Mouse (Mus musculus) bone marrow macrophage, adult 2 months (primary cell): Measurements from ENCODE around the gene Mphosph8. TPM values are rescaled to one million over a fixed set of nuclear protein-coding genes. Genes with fewer than 3 reads are reported as not detected.

ENCODE experiments used
- H3K27ac ChIP-seq: 2 replicates; pipeline ENCODE4 v1.5.1; 2012; ENCODE audit warnings: low read depth, low read length; ENCODE audit not compliant: insufficient read depth
- H3K4me1 ChIP-seq: 2 replicates; pipeline ENCODE4 v1.6.1; 2012; ENCODE audit warnings: low read length; ENCODE audit not compliant: control insufficient read depth, insufficient read depth
- H3K4me3 ChIP-seq: 2 replicates; pipeline ENCODE4 v1.5.1; 2012; ENCODE audit warnings: mild to moderate bottlenecking, low read length, moderate library complexity; ENCODE audit not compliant: insufficient read depth
- CTCF ChIP-seq: IDR thresholded peaks from 2 replicates; pipeline ENCODE4 v1.5.1; 2012; ENCODE audit warnings: low read depth, mild to moderate bottlenecking, low read length, moderate library complexity
- POLR2A ChIP-seq: IDR thresholded peaks from 2 replicates; pipeline ENCODE4 v1.6.1; 2012; ENCODE audit warnings: mild to moderate bottlenecking, low read depth, low read length, borderline replicate concordance
- polyA plus RNA-seq: library from polyadenylated mRNA; stranded (reverse); fragments of >200 nt; gene quantifications from 2 replicates; pipeline ENCODE4 v1.2.4, GENCODE M21; 2012; ENCODE audit not compliant: missing spikeins, insufficient read depth, insufficient read length

The Mphosph8 gene
- 20.7 and 22.0 TPM in 2 replicates for polyA plus RNA-seq

- peak within 1 kb of the TSS; percentile 59 for H3K27ac ChIP-seq
Observed at GRCm38 (mm10) chr14:56667969-56668802, at the start of gene Mphosph8. Mphosph8 (plus strand) TSS chr14:56668248.

GRCm38 (mm10) chr14:56620425-56620824 is 47.6 kb upstream of the Mphosph8 start:
- no peak overlapping the region for H3K4me3 ChIP-seq
- H3K4me1 ChIP-seq = no peaks in the 10 kb centered on the region
- H3K27ac ChIP-seq = no peak overlapping the region
- TF ChIP-seq POLR2A (no peak), CTCF (no peak)

More at GRCm38 (mm10) chr14:56667969-56668802, at the start of gene Mphosph8:
- H3K4me3 ChIP-seq = peak within 1 kb of the TSS; percentile 92
- no peak for TF ChIP-seq CTCF
- peak; percentile 22; the same call in 1 of the 2 replicates for TF ChIP-seq POLR2A
- peaks cover 14% of the 10 kb centered on the region for H3K4me1 ChIP-seq

GRCm38 (mm10) chr14:56626202-56626601 is 41.8 kb upstream of the Mphosph8 start:
- Histone ChIP-seq H3K4me3 (no peak overlapping the region), H3K27ac (no peak overlapping the region), H3K4me1 (no peaks in the 10 kb centered on the region)
- TF ChIP-seq POLR2A (no peak), CTCF (no peak)

DNA sequence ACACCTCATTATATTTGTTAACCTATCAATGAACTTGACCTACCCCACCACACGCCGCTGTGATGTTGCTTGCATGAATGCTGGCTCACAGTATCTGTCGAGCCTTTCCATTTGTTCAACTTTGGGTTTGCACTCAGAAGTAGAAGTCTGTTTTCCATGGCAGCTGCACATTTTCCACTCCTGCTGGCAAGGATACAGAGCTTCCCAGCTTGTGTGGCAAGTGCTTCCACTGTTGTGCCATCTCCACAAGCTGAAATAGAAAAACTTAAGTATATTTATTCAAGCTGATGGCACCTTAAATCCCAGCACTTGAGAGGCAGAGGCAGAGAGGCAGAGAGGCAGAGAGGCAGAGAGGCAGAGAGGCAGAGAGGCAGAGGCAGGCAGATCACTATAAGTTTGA is 39.7 kb upstream of the Mphosph8 start:
- TF ChIP-seq POLR2A = no peak
- no peak for TF ChIP-seq CTCF
- Histone ChIP-seq H3K4me1 (no peaks in the 10 kb centered on the region), H3K27ac (no peak overlapping the region), H3K4me3 (no peak overlapping the region)

DNA sequence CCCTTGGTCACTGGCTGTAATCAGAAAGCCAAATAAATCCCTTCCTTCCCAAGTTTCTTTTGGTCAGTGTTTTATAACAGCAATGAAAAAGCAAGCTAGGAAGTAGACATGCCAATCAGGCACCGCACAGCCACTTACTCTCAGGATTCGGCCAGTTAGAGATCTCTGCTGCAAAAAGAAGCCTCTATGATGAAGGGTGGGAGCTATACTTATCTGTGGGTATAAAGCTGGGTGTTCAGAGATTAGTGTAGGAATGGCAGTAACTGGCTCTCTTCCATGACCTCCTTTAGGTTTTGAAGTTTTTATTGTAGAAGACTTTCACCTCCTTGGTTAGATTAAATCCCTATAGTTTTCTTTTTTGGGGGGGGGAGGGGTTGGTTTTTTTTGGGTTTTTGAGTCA is 36.9 kb upstream of the Mphosph8 start:
- TF ChIP-seq CTCF (no peak), POLR2A (no peak)
- H3K4me1 ChIP-seq = no peaks in the 10 kb centered on the region
- no peak overlapping the region for H3K4me3 ChIP-seq
- no peak overlapping the region for H3K27ac ChIP-seq

DNA sequence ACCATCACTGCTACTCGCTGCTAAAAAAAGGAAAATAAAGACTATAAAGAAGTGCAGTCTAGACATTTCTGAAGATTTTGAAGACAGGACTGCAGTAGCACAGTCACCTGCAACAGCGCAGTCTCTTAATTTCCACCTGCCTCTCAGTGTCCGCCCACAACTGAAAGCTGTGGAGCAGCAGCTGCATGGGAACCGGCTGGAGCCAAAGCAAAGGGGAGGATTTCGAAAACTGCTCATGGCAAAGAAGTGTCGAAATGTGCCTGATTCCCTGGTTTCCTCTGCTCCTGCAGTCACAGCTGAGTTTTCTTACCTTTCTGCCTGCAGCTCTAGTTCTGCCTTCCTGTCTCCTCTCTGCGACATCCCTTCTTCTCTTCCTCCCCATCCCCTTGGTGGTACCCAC is 20.8 kb upstream of the Mphosph8 start:
- Histone ChIP-seq H3K4me3 (no peak overlapping the region), H3K4me1 (no peaks in the 10 kb centered on the region), H3K27ac (no peak overlapping the region)
- TF ChIP-seq POLR2A (no peak), CTCF (no peak)

GRCm38 (mm10) chr14:56649448-56649847 is 18.6 kb upstream of the Mphosph8 start:
- Histone ChIP-seq H3K4me1 (no peaks in the 10 kb centered on the region), H3K4me3 (no peak overlapping the region), H3K27ac (no peak overlapping the region)
- TF ChIP-seq CTCF = no peak
- TF ChIP-seq POLR2A = no peak

GRCm38 (mm10) chr14:56665651-56666050 is 2.4 kb upstream of the Mphosph8 start:
- no peak for TF ChIP-seq CTCF
- TF ChIP-seq POLR2A = no peak
- H3K4me3 ChIP-seq = no peak overlapping the region
- no peak overlapping the region for H3K27ac ChIP-seq
- peaks cover 14% of the 10 kb centered on the region for H3K4me1 ChIP-seq

DNA sequence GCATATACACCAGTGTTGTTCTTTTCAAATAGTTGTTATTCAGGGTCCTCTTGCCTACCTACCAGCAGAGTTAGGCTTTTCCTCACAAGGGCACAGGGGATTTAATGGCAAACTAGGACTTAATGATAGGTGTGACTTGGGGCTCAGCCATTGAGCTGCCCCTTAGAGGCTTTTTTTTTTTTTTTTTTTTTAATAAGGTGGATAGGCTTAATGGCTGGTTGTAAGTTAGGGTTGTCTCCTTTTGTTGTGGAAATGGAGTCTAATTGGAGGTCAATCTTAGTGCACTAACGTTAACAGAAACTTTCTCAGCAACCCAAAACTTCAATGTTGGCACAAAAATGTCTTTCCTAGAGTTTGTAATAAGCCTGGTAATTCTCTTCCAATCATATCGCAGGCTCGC is 1.1 kb upstream of the Mphosph8 start:
- no peak overlapping the region for H3K4me3 ChIP-seq

DNA sequence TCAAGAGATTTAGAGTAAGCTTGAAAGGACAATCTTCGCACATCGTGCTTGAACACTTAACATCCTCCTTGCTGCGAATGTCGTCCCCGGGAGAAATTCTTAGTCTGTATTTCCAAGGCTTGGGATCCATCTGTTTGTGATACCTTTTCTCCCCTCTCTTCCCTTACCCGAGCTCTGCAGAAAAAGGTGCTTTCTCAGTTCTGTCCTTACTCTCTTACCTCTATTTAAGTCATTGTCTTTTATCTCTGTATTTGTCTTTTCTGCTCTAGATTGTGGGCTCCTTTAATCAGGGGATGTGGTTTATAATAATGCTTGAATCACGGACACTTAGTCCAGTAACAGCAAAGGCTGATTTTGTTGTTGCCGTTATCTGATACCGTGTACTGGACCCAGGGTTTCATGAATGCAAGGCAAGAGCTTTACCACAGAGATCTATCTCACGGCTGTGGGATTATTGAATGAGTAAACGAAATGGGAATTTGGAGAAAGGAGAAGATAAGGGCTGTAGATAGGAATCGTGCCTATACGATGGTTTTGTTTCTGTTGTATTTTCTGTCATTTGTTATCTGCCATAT is 1.1 kb downstream of the Mphosph8 start:
- TF ChIP-seq POLR2A = no peak
- H3K27ac ChIP-seq = no peak overlapping the region
- peak overlapping the region; percentile 75 for H3K4me3 ChIP-seq
- peaks cover 14% of the 10 kb centered on the region for H3K4me1 ChIP-seq

More for the DNA sequence above, 1.1 kb upstream of the Mphosph8 start:
- TF ChIP-seq POLR2A = no peak
- TF ChIP-seq CTCF = no peak
- no peak overlapping the region for H3K27ac ChIP-seq
- peaks cover 14% of the 10 kb centered on the region for H3K4me1 ChIP-seq
